Mouse (Mus musculus): ENCODE results near the gene Paqr4. TPM values are rescaled to one million over a fixed set of nuclear protein-coding genes. Genes with fewer than 3 reads are reported as not detected.

Gene Paqr4
- polyA plus RNA-seq, 1 experiment from 2014 or later: 29.8 TPM

- Histone ChIP-seq H3K27me3 (peaks cover 3% of the 10 kb centered on the region; the same call in 1 of the 2 replicates), H3K4me1 (no peaks in the 10 kb centered on the region), H3K9me3 (replicated peaks) (no peaks in the 10 kb centered on the region), H3K27ac (no peak overlapping the region), H3K4me3 (no peak overlapping the region), H3K9ac (no peak overlapping the region), H3K36me3 (ENCODE audit: poor library complexity, severe bottlenecking) (no peaks in the 10 kb centered on the region), H3K4me2 (no peak overlapping the region)
- WGBS: 20% methylated on average over 1 of the region's 1 CpGs
- no peak for ATAC-seq
Measured at GRCm38 (mm10) chr17:23719455-23719854, 21.2 kb downstream of the Paqr4 start.

GRCm38 (mm10) chr17:23717003-23717402 lies 23.7 kb downstream of the Paqr4 start:
- Histone ChIP-seq H3K9ac (no peak overlapping the region), H3K36me3 (ENCODE audit: poor library complexity, severe bottlenecking) (no peaks in the 10 kb centered on the region), H3K4me3 (no peak overlapping the region), H3K27me3 (peaks cover 3% of the 10 kb centered on the region; the same call in 1 of the 2 replicates), H3K9me3 (replicated peaks) (no peaks in the 10 kb centered on the region), H3K27ac (no peak overlapping the region), H3K4me1 (no peaks in the 10 kb centered on the region), H3K4me2 (no peak overlapping the region)
- no peak for ATAC-seq
- WGBS: 56% methylated on average over 2 of the region's 2 CpGs

- H3K4me2 ChIP-seq: no peak overlapping the region
- H3K4me3 ChIP-seq: no peak overlapping the region
- WGBS: 0% methylated on average over 3 of the region's 3 CpGs
- H3K36me3 ChIP-seq (ENCODE audit: poor library complexity, severe bottlenecking): no peaks in the 10 kb centered on the region
- H3K27ac ChIP-seq: no peak overlapping the region
- peak; percentile 51; the same call in 1 of the 2 replicates for ATAC-seq
- no peaks in the 10 kb centered on the region for H3K4me1 ChIP-seq
- H3K27me3 ChIP-seq: peaks cover 22% of the 10 kb centered on the region; the same call in 1 of the 2 replicates
- no peak overlapping the region for H3K9ac ChIP-seq
- no peaks in the 10 kb centered on the region for H3K9me3 ChIP-seq (replicated peaks)
Measured at GRCm38 (mm10) chr17:23706212-23706611, 34.5 kb downstream of the Paqr4 start.

GRCm38 (mm10) chr17:23705525-23706104 lies 35.1 kb downstream of the Paqr4 start:
- Histone ChIP-seq H3K27me3 (peaks cover 28% of the 10 kb centered on the region), H3K9ac (no peak overlapping the region), H3K4me3 (no peak overlapping the region), H3K4me1 (no peaks in the 10 kb centered on the region), H3K27ac (no peak overlapping the region), H3K36me3 (ENCODE audit: poor library complexity, severe bottlenecking) (no peaks in the 10 kb centered on the region), H3K9me3 (replicated peaks) (no peaks in the 10 kb centered on the region), H3K4me2 (no peak overlapping the region)
- WGBS: 78% methylated on average over 7 of the region's 7 CpGs
- ATAC-seq: 0 out of 2 replicates have a peak, but pooled peaks have one; percentile 16

GRCm38 (mm10) chr17:23704741-23705140 lies 35.9 kb downstream of the Paqr4 start:
- Histone ChIP-seq H3K4me3 (no peak overlapping the region), H3K9me3 (replicated peaks) (no peaks in the 10 kb centered on the region), H3K36me3 (ENCODE audit: poor library complexity, severe bottlenecking) (no peaks in the 10 kb centered on the region), H3K4me2 (no peak overlapping the region), H3K27ac (no peak overlapping the region), H3K4me1 (no peaks in the 10 kb centered on the region), H3K27me3 (peaks cover 36% of the 10 kb centered on the region), H3K9ac (no peak overlapping the region)
- no peak for ATAC-seq
- WGBS: 60% methylated on average over 7 of the region's 7 CpGs

GRCm38 (mm10) chr17:23703301-23703700 lies 37.4 kb downstream of the Paqr4 start:
- Histone ChIP-seq H3K4me3 (no peak overlapping the region), H3K27me3 (peaks cover 51% of the 10 kb centered on the region), H3K36me3 (ENCODE audit: poor library complexity, severe bottlenecking) (no peaks in the 10 kb centered on the region), H3K9me3 (replicated peaks) (no peaks in the 10 kb centered on the region), H3K9ac (no peak overlapping the region), H3K4me2 (no peak overlapping the region), H3K4me1 (peaks cover 6% of the 10 kb centered on the region), H3K27ac (no peak overlapping the region)
- WGBS: 83% methylated on average over 9 of the region's 9 CpGs
- ATAC-seq: no peak

GRCm38 (mm10) chr17:23700079-23700478 lies 40.6 kb downstream of the Paqr4 start:
- Histone ChIP-seq H3K27ac (no peak overlapping the region), H3K36me3 (ENCODE audit: poor library complexity, severe bottlenecking) (no peaks in the 10 kb centered on the region), H3K4me1 (peaks cover 6% of the 10 kb centered on the region), H3K9me3 (replicated peaks) (no peaks in the 10 kb centered on the region), H3K4me2 (peak overlapping the region; percentile 100), H3K4me3 (peak overlapping the region; percentile 73), H3K9ac (peak overlapping the region; percentile 71), H3K27me3 (peaks cover 58% of the 10 kb centered on the region)
- peak; percentile 98 for ATAC-seq
- 1% methylated on average over 28 of the region's 28 CpGs for WGBS

GRCm38 (mm10) chr17:23699131-23700077 lies 41.3 kb downstream of the Paqr4 start:
- H3K4me3 ChIP-seq: peak overlapping the region; percentile 73
- peak; percentile 76 for ATAC-seq
- peak overlapping the region; percentile 100 for H3K4me2 ChIP-seq
- peaks cover 6% of the 10 kb centered on the region for H3K4me1 ChIP-seq
- H3K9me3 ChIP-seq (replicated peaks): no peaks in the 10 kb centered on the region
- H3K27ac ChIP-seq: no peak overlapping the region
- no peaks in the 10 kb centered on the region for H3K36me3 ChIP-seq (ENCODE audit: poor library complexity, severe bottlenecking)
- WGBS: under 1% methylated on average over 82 of the region's 101 CpGs
- peaks cover 58% of the 10 kb centered on the region for H3K27me3 ChIP-seq
- H3K9ac ChIP-seq: peak overlapping the region; percentile 71

- H3K27me3 ChIP-seq: peaks cover 44% of the 10 kb centered on the region
- H3K4me1 ChIP-seq: peaks cover 6% of the 10 kb centered on the region
- no peaks in the 10 kb centered on the region for H3K9me3 ChIP-seq (replicated peaks)
- H3K36me3 ChIP-seq (ENCODE audit: poor library complexity, severe bottlenecking): no peaks in the 10 kb centered on the region
- H3K27ac ChIP-seq: no peak overlapping the region
- no peak overlapping the region for H3K9ac ChIP-seq
- ATAC-seq: no peak
- H3K4me2 ChIP-seq: no peak overlapping the region
- H3K4me3 ChIP-seq: no peak overlapping the region
- WGBS: 6% methylated on average over 3 of the region's 3 CpGs
Measured at GRCm38 (mm10) chr17:23695801-23696200, 44.9 kb downstream of the Paqr4 start.

- 54% methylated on average over 1 of the region's 1 CpGs for WGBS
- H3K27me3 ChIP-seq: peaks cover 31% of the 10 kb centered on the region
- ATAC-seq: no peak
Measured at GRCm38 (mm10) chr17:23694491-23694890, 46.2 kb downstream of the Paqr4 start.

More at GRCm38 (mm10) chr17:23694491-23694890, 46.2 kb downstream of the Paqr4 start:
- Histone ChIP-seq H3K9me3 (replicated peaks) (no peaks in the 10 kb centered on the region), H3K9ac (no peak overlapping the region), H3K4me3 (no peak overlapping the region), H3K4me1 (peaks cover 6% of the 10 kb centered on the region), H3K4me2 (no peak overlapping the region), H3K36me3 (ENCODE audit: poor library complexity, severe bottlenecking) (no peaks in the 10 kb centered on the region), H3K27ac (no peak overlapping the region)
